Mouse (Mus musculus) hindbrain, embryonic 15.5 days (tissue): Measurements from ENCODE around the gene Gm20509. TPM values are rescaled to one million over a fixed set of nuclear protein-coding genes. Genes with fewer than 3 reads are reported as not detected.
"Not testable (repeated sequence)": the region's sequence is repeated elsewhere in the genome, so short reads cannot be mapped to it uniquely, and the experiment has no call there.

Experiments
- ATAC-seq: fragments of 200-750 bp; cut with Nextera tagmentation; 2 replicates; pipeline ENCODE4 v1.8.0; 2017; ENCODE audit warnings: low read depth, moderate number of reproducible peaks, moderate TSS enrichment; ENCODE audit not compliant: low FRiP score
- H3K27ac ChIP-seq: fragments of 300-500 bp; sonication (generic); replicated peaks from 2 replicates; pipeline ENCODE4 v1.5.1; 2015; ENCODE audit warnings: mild to moderate bottlenecking, inconsistent platforms
- H3K27me3 ChIP-seq: fragments of 300-500 bp; sonication (generic); 2 replicates; pipeline ENCODE4 v1.6.1; 2015; ENCODE audit warnings: control low read depth, inconsistent platforms
- H3K36me3 ChIP-seq: fragments of 300-500 bp; sonication (generic); 2 replicates; pipeline ENCODE4 v1.6.1; 2015; ENCODE audit warnings: control low read depth, inconsistent platforms
- H3K4me1 ChIP-seq: fragments of 300-500 bp; sonication (generic); replicated peaks from 2 replicates; pipeline ENCODE4 v1.6.1; 2015; ENCODE audit warnings: control low read depth, inconsistent platforms
- H3K4me2 ChIP-seq: fragments of 300-500 bp; sonication (generic); 2 replicates; pipeline ENCODE4 v1.6.1; 2015; ENCODE audit warnings: moderate library complexity, mild to moderate bottlenecking, inconsistent platforms
- H3K4me3 ChIP-seq: fragments of 300-500 bp; sonication (generic); 2 replicates; pipeline ENCODE4 v1.5.1; 2015; ENCODE audit warnings: mild to moderate bottlenecking, inconsistent platforms
- H3K9ac ChIP-seq: fragments of 300-500 bp; sonication (generic); 2 replicates; pipeline ENCODE4 v1.6.1; 2015; ENCODE audit warnings: inconsistent platforms
- H3K9me3 ChIP-seq: fragments of 300-500 bp; sonication (generic); 2 replicates; pipeline ENCODE4 v1.6.1; 2016; ENCODE audit warnings: control low read depth, inconsistent platforms
- WGBS: fragments of 180-500 bp; shearing (Covaris S2); methylation state at CpG from one replicate; pipeline ENCODE4 v1.1.7; 2015; 5-methylcytosine and 5-hydroxymethylcytosine counted together
- polyA plus RNA-seq: library from polyadenylated mRNA; unstranded; fragments of >200 nt; fragmentation: Nextera tagmentation; extraction: Ambion mirVana; gene quantifications from 2 replicates; pipeline ENCODE4 v1.2.1, GENCODE M21; 2015

The Gm20509 gene
- polyA plus RNA-seq, 1 experiment from 2014 or later, result not detected

GRCm38 (mm10) chr9:73103159-73103879 lies 1.0 kb downstream of the Gm20509 start:
- Histone ChIP-seq H3K36me3 (no peaks in the 10 kb centered on the region), H3K9ac (peak overlapping the region; percentile 39), H3K27me3 (peaks cover 47% of the 10 kb centered on the region), H3K27ac (no peak overlapping the region), H3K9me3 (no peaks in the 10 kb centered on the region), H3K4me3 (peak overlapping the region; percentile 39), H3K4me1 (peaks cover 9% of the 10 kb centered on the region; the same call in 1 of the 2 replicates), H3K4me2 (peak overlapping the region; percentile 70)
- 0 out of 2 replicates have a peak, but pooled peaks have one; percentile 45 for ATAC-seq
- 7% methylated on average over 60 of the region's 60 CpGs for WGBS

GRCm38 (mm10) chr9:73103880-73104198 lies 1.6 kb downstream of the Gm20509 start:
- 42% methylated on average over 5 of the region's 5 CpGs for WGBS
- Histone ChIP-seq H3K4me1 (peaks cover 9% of the 10 kb centered on the region; the same call in 1 of the 2 replicates), H3K9ac (peak overlapping the region; percentile 39), H3K4me2 (peak overlapping the region; percentile 70), H3K4me3 (peak overlapping the region; percentile 39), H3K27ac (no peak overlapping the region), H3K36me3 (no peaks in the 10 kb centered on the region), H3K9me3 (no peaks in the 10 kb centered on the region), H3K27me3 (peaks cover 47% of the 10 kb centered on the region)
- no peak for ATAC-seq

GRCm38 (mm10) chr9:73105141-73105540 lies 2.9 kb downstream of the Gm20509 start:
- Histone ChIP-seq H3K4me1 (peaks cover 9% of the 10 kb centered on the region; the same call in 1 of the 2 replicates), H3K4me3 (no peak overlapping the region), H3K27ac (no peak overlapping the region), H3K9ac (no peak overlapping the region), H3K9me3 (no peaks in the 10 kb centered on the region), H3K27me3 (peaks cover 47% of the 10 kb centered on the region), H3K4me2 (no peak overlapping the region), H3K36me3 (no peaks in the 10 kb centered on the region)
- no peak for ATAC-seq
- WGBS, result 63% methylated on average over 1 of the region's 1 CpGs

- H3K27me3 ChIP-seq, result peaks cover 47% of the 10 kb centered on the region
- no peaks in the 10 kb centered on the region for H3K9me3 ChIP-seq
- no peaks in the 10 kb centered on the region for H3K36me3 ChIP-seq
- no peak overlapping the region for H3K27ac ChIP-seq
- no peak for ATAC-seq
- no peak overlapping the region for H3K4me2 ChIP-seq
- H3K4me1 ChIP-seq, result peaks cover 9% of the 10 kb centered on the region; the same call in 1 of the 2 replicates
- H3K9ac ChIP-seq, result no peak overlapping the region
- H3K4me3 ChIP-seq, result no peak overlapping the region
Observed at GRCm38 (mm10) chr9:73105771-73106170, 3.5 kb downstream of the Gm20509 start.

GRCm38 (mm10) chr9:73112919-73113906 lies 10.9 kb downstream of the Gm20509 start, which contains the start of gene Rsl24d1:
Gene Rsl24d1, plus strand, starts transcription at chr9:73113426.
- peak within 1 kb of the TSS; percentile 89 for H3K4me3 ChIP-seq
- H3K27ac ChIP-seq, result peak within 1 kb of the TSS; percentile 82
- ATAC-seq, result peak; percentile 98
- H3K9me3 ChIP-seq, result no peaks in the 10 kb centered on the region
- H3K4me1 ChIP-seq, result peaks cover 11% of the 10 kb centered on the region
- no peaks in the 10 kb centered on the region for H3K27me3 ChIP-seq
- peak within 1 kb of the TSS; percentile 80 for H3K4me2 ChIP-seq
- peak within 1 kb of the TSS; percentile 79 for H3K9ac ChIP-seq
- peaks cover 20% of the 10 kb centered on the region for H3K36me3 ChIP-seq
- under 1% methylated on average over 64 of the region's 64 CpGs for WGBS

- not testable (repeated sequence) for H3K9me3 ChIP-seq, ATAC-seq, H3K4me2 ChIP-seq, H3K27ac ChIP-seq, H3K27me3 ChIP-seq, H3K4me3 ChIP-seq, H3K9ac ChIP-seq
- Histone ChIP-seq H3K36me3 (peaks cover 40% of the 10 kb centered on the region), H3K4me1 (peaks cover 11% of the 10 kb centered on the region)
- WGBS, result 89% methylated on average over 6 of the region's 6 CpGs
Observed at GRCm38 (mm10) chr9:73116704-73117103, 14.4 kb downstream of the Gm20509 start.

- no peaks in the 10 kb centered on the region for H3K9me3 ChIP-seq
- no peak overlapping the region for H3K27ac ChIP-seq
- WGBS, result 93% methylated on average over 4 of the region's 4 CpGs
- no peak overlapping the region for H3K4me2 ChIP-seq
- no peak overlapping the region for H3K4me3 ChIP-seq
- H3K9ac ChIP-seq, result no peak overlapping the region
- peaks cover 42% of the 10 kb centered on the region for H3K36me3 ChIP-seq
- H3K27me3 ChIP-seq, result no peaks in the 10 kb centered on the region
- ATAC-seq, result no peak
- H3K4me1 ChIP-seq, result peaks cover 11% of the 10 kb centered on the region
Observed at GRCm38 (mm10) chr9:73118012-73118411, 15.7 kb downstream of the Gm20509 start.

- no peak for ATAC-seq
- WGBS, result 76% methylated on average over 8 of the region's 8 CpGs
- no peaks in the 10 kb centered on the region for H3K27me3 ChIP-seq
Observed at GRCm38 (mm10) chr9:73121735-73122134, 19.5 kb downstream of the Gm20509 start.

GRCm38 (mm10) chr9:73125043-73125570 lies 22.8 kb downstream of the Gm20509 start:
- H3K4me2 ChIP-seq, result no peak overlapping the region
- H3K4me3 ChIP-seq, result no peak overlapping the region
- 98% methylated on average over 8 of the region's 8 CpGs for WGBS
- no peaks in the 10 kb centered on the region for H3K9me3 ChIP-seq
- ATAC-seq, result no peak
- H3K4me1 ChIP-seq, result no peaks in the 10 kb centered on the region
- H3K9ac ChIP-seq, result no peak overlapping the region
- peaks cover 59% of the 10 kb centered on the region for H3K36me3 ChIP-seq
- H3K27ac ChIP-seq, result no peak overlapping the region
- H3K27me3 ChIP-seq, result no peaks in the 10 kb centered on the region

More at GRCm38 (mm10) chr9:73121735-73122134, 19.5 kb downstream of the Gm20509 start:
- Histone ChIP-seq H3K4me1 (no peaks in the 10 kb centered on the region), H3K9ac (no peak overlapping the region), H3K27ac (no peak overlapping the region), H3K4me3 (no peak overlapping the region), H3K9me3 (no peaks in the 10 kb centered on the region), H3K4me2 (no peak overlapping the region), H3K36me3 (peaks cover 63% of the 10 kb centered on the region)

GRCm38 (mm10) chr9:73127457-73127856 lies 25.2 kb downstream of the Gm20509 start:
- peaks cover 43% of the 10 kb centered on the region for H3K36me3 ChIP-seq

GRCm38 (mm10) chr9:73129875-73130274 lies 27.6 kb downstream of the Gm20509 start:
- H3K9me3 ChIP-seq, result no peaks in the 10 kb centered on the region
- ATAC-seq, result no peak
- 80% methylated on average over 8 of the region's 8 CpGs for WGBS
- H3K4me3 ChIP-seq, result no peak overlapping the region
- no peaks in the 10 kb centered on the region for H3K4me1 ChIP-seq
- no peaks in the 10 kb centered on the region for H3K27me3 ChIP-seq
- H3K36me3 ChIP-seq, result peaks cover 28% of the 10 kb centered on the region
- no peak overlapping the region for H3K9ac ChIP-seq
- H3K27ac ChIP-seq, result no peak overlapping the region
- no peak overlapping the region for H3K4me2 ChIP-seq

More at GRCm38 (mm10) chr9:73127457-73127856, 25.2 kb downstream of the Gm20509 start:
- Histone ChIP-seq H3K9ac (no peak overlapping the region), H3K4me3 (no peak overlapping the region), H3K27me3 (no peaks in the 10 kb centered on the region), H3K9me3 (no peaks in the 10 kb centered on the region), H3K4me2 (no peak overlapping the region), H3K27ac (no peak overlapping the region), H3K4me1 (no peaks in the 10 kb centered on the region)
- ATAC-seq, result no peak
- 91% methylated on average over 2 of the region's 2 CpGs for WGBS

- ATAC-seq, result no peak
- WGBS, result 94% methylated on average over 4 of the region's 4 CpGs
- peaks cover 22% of the 10 kb centered on the region for H3K36me3 ChIP-seq
- H3K4me3 ChIP-seq, result no peak overlapping the region
- no peak overlapping the region for H3K4me2 ChIP-seq
- no peaks in the 10 kb centered on the region for H3K9me3 ChIP-seq
- no peak overlapping the region for H3K9ac ChIP-seq
- H3K27ac ChIP-seq, result no peak overlapping the region
- H3K4me1 ChIP-seq, result no peaks in the 10 kb centered on the region
- no peaks in the 10 kb centered on the region for H3K27me3 ChIP-seq
Observed at GRCm38 (mm10) chr9:73130529-73130928, 28.3 kb downstream of the Gm20509 start.
